Mouse (Mus musculus) right cerebral cortex, adult 2 months (tissue): ENCODE measurements at regions not wholly inside any gene's neighbourhood (a gene's known extent, or its start where the extent isn't known, plus 50 kb on each side); places are given as distances from the start of the nearest gene placed in this dataset.

ENCODE experiments used
- DNase-seq, 2 experiments: peaks; one replicate each; pipeline ENCODE4 v3.0.0; 2021 to 2022; ENCODE audit warnings: low spot score in 2 of 2

DNA sequence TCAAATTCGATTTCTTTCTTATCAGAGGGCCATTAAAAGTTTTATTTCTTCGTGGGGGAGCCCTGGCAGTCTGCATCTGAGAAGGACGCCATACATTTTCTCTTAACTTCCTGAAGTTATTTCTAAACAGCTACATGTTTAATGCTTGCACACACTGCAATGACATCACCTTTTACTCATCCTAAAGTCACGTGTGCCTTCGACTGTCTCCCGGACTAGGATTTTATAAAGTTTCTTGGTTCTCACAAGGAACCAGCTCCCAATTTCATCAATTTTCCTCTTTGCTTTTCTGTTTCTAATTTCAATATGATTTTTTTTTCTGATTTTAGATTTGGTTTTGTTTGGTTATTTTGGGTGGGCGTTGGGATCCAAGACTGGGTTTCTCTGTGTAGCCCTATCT lies 73.8 kb upstream of the Lrig3 start:
- no peak for DNase-seq

DNA sequence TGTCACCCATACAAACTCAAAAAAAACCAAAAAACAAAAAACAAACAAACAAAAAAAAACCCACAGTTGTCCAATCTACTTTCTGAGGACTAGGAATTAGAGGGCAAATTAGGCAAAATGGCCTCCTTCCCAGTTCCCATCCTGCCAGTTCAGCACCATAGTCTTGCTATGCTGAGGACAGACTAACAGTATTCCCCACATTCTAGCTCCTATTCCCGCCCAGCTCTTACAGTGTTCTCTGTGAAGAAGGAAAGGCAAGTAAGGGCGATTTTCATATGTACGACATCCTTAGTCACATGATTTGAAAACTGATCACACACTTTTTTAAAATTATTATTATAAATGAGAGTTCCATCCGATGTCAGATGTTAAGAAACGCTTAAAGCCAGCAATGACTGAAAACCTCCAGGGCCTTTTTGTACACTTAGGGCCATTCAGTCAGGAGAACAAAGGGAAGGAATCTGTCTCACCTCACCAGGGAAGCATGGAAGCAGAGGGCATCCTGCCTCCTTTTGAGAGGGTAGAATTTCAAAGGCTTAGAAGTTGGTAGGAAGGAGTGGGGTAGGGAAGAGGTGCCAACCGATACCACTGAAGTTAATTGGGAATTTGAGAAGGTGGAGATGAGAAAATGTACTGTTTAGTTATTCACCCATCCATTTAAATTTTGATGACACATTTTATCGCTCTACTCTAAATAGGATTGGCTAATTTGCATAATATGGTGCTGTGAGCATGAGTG lies 70.1 kb upstream of the Lrig3 start:
- DNase-seq: no peak

DNA sequence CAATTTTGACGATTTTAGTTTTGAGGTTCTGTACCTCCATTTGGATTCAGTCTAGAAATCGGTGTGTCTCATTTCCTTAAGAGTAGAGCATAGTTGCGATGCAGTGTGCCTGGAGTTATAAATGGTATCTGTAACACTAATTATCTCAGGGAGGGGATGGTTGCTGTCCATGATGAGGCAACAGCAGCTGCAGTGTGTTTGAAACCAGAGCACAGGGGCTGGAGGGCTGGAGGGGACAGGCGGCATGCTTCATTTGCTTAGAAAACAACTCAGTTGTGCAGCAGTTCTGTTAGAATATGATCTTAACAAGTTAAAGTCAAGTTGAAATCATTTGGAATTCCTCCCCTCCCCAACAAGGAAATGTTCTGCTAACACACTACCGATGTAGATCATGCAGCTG lies 69.3 kb upstream of the Lrig3 start:
- DNase-seq: no peak

DNA sequence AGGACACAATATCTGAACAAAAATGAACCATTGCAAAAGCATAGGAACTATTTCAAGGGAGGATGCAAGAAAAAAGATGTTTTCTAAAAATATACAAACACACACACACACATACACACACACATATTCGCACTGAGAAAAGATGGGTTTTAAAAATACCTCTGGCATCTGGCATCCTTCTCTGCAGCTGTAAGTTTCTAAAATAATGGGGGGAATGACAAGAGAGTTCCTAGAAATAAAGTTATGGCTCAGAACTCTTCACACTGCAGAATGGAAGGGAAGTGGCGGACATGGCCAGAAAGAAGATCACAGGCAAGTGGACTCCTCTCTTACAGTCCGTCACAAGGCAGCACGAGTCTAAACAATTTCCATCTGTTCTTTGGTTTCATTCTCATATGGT lies 66.5 kb upstream of the Lrig3 start:
- peak in 1 of 2 experiments; percentile 4 for DNase-seq

DNA sequence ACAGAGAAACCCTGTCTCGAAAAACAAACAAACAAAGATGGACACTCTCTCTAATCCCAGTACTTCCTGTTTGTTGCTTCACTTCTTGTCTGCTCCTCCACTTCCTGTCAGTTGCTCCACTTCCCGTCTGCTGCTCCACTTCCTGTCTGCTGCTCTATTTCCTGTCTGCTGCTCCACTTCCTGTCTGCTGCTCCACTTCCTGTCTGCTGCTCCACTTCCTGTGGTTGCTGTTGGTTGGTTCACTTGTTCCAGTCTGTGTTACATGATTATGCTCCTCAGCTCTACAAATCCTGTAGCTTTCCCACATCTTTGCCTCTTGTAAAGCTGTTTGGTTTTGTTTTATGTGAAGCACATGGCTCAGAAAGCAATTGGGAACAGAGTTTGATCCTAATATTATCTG lies 65.4 kb upstream of the Lrig3 start:
- no peak for DNase-seq

DNA sequence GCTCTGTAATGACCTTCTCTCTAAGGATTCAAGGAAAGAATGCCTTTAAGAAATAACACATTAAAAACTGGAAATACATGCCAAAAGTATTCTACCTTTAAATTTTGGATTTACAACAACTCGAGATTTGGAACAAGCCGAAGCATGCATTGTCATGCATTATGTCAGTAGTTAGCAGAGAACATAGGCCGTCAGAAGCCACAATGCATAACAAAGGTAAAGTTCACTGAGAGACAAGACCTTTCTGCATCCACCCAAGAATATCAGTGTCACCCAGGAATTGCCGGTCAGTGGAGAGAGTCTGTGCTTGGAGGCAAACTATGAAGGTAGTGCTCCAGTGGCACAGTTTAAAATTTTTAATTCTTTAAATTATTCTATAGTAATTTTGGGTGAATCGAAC lies 63.3 kb upstream of the Lrig3 start:
- DNase-seq: no peak

DNA sequence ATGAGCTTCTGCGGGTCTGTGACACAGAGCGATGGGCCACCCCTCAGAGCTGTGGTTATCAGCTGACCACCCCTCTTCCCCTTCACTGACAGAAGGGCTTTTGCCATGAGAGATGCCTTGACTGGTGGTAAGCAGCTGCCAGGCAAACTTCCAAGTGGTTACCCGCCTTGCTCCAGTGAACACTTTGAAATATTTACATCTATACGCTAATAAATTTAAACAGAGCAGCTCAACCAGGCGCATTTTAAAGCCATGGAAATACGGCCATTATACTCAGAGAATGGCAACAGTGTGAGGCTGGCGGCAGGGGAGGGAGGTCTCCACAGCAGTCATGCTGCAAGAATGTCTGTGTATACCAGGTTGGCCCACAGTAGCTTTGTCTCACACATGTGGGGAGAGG lies 53.8 kb upstream of the Lrig3 start:
- DNase-seq: no peak
